Mouse (Mus musculus): ENCODE data around the gene Lime1.

DNA sequence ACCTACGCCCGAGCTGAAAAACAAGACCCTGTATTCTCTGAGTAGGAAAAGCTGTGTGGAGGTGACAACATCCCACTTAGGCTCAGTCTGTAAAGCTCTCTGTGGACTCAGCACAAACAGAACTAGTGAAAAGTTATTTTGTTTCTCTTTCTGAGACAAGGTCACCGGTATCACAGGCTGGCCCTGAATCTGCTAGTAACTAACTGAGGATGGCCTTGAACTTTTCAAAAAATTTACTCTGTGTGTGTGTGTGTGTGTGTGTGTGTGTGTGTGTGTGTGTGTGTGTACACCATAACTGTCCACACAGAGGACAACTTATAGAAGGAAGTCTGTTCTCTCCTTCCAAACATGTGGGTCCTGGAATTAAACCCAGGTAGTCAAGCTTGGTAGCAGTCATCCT is 14.2 kb downstream of the Lime1 start:
- TF ChIP-seq CTCF (IDR thresholded peaks at IDR 0.05) (no peak), EP300 (IDR thresholded peaks at IDR 0.05) (no peak)

Measured in lung, postnatal 0 days (tissue).